Mouse (Mus musculus): Measurements from ENCODE around the gene Psmb8.

The Psmb8 gene

GRCm38 (mm10) chr17:34192852-34193251 lies 4.7 kb upstream of the Psmb8 start:
- no peak for DNase-seq (ENCODE audit: inconsistent ontology term)

- DNase-seq (ENCODE audit: inconsistent ontology term), result no peak
Observed at GRCm38 (mm10) chr17:34193468-34193867, 4.1 kb upstream of the Psmb8 start.

- DNase-seq (ENCODE audit: inconsistent ontology term), result no peak
Observed at GRCm38 (mm10) chr17:34194723-34195122, 2.8 kb upstream of the Psmb8 start.

- no peak for DNase-seq (ENCODE audit: inconsistent ontology term)
Observed at GRCm38 (mm10) chr17:34196491-34196890, 1.0 kb upstream of the Psmb8 start.

GRCm38 (mm10) chr17:34197904-34198520 lies 491 bp downstream of the Psmb8 start:
- peak; percentile 85 for DNase-seq (ENCODE audit: inconsistent ontology term)

- peak; percentile 20 for DNase-seq (ENCODE audit: inconsistent ontology term)
Observed at GRCm38 (mm10) chr17:34198521-34198912, 996 bp downstream of the Psmb8 start.

- peak; percentile 17 for DNase-seq (ENCODE audit: inconsistent ontology term)
Observed at GRCm38 (mm10) chr17:34199050-34199619, 1.6 kb downstream of the Psmb8 start.

- no peak for DNase-seq (ENCODE audit: inconsistent ontology term)
Observed at GRCm38 (mm10) chr17:34200047-34200446, 2.5 kb downstream of the Psmb8 start.

GRCm38 (mm10) chr17:34200772-34201505 lies 3.4 kb downstream of the Psmb8 start:
- DNase-seq (ENCODE audit: inconsistent ontology term), result no peak

- no peak for DNase-seq (ENCODE audit: inconsistent ontology term)
Observed at GRCm38 (mm10) chr17:34201506-34202055, 4.1 kb downstream of the Psmb8 start.

GRCm38 (mm10) chr17:34202760-34203442 lies 5.4 kb downstream of the Psmb8 start:
- DNase-seq (ENCODE audit: inconsistent ontology term), result no peak

GRCm38 (mm10) chr17:34203444-34203843 lies 5.9 kb downstream of the Psmb8 start, which contains the start of gene Tap2:
Gene Tap2 (plus strand): TSS chr17:34203527.
- DNase-seq (ENCODE audit: inconsistent ontology term), result peak; percentile 16

GRCm38 (mm10) chr17:34204303-34205010 lies 6.9 kb downstream of the Psmb8 start:
- DNase-seq (ENCODE audit: inconsistent ontology term), result peak; percentile 85

- peak; percentile 61 for DNase-seq (ENCODE audit: inconsistent ontology term)
Observed at GRCm38 (mm10) chr17:34205021-34205745, 7.7 kb downstream of the Psmb8 start.

- peak; percentile 55 for DNase-seq (ENCODE audit: inconsistent ontology term)
Observed at GRCm38 (mm10) chr17:34205746-34206176, 8.2 kb downstream of the Psmb8 start.

- DNase-seq (ENCODE audit: inconsistent ontology term), result no peak
Observed at GRCm38 (mm10) chr17:34206731-34207130, 9.2 kb downstream of the Psmb8 start.

GRCm38 (mm10) chr17:34207456-34207855 lies 9.9 kb downstream of the Psmb8 start:
- DNase-seq (ENCODE audit: inconsistent ontology term), result no peak

GRCm38 (mm10) chr17:34207866-34208265 lies 10.3 kb downstream of the Psmb8 start:
- no peak for DNase-seq (ENCODE audit: inconsistent ontology term)

- DNase-seq (ENCODE audit: inconsistent ontology term), result no peak
Observed at GRCm38 (mm10) chr17:34208421-34208820, 10.9 kb downstream of the Psmb8 start.

- DNase-seq (ENCODE audit: inconsistent ontology term), result no peak
Observed at GRCm38 (mm10) chr17:34209680-34210079, 12.2 kb downstream of the Psmb8 start.

- DNase-seq (ENCODE audit: inconsistent ontology term), result peak; percentile 47
Observed at GRCm38 (mm10) chr17:34210599-34210998, 13.1 kb downstream of the Psmb8 start.
